Mouse (Mus musculus) left cerebral cortex, postnatal 36 days (tissue): ENCODE measurements around the gene Vwa3b. TPM values are rescaled to one million over a fixed set of nuclear protein-coding genes. Genes with fewer than 3 reads are reported as not detected.

Experiments used
- DNase-seq, 2 experiments: peaks; one replicate each; pipeline ENCODE4 v3.0.0; 2021 to 2022; ENCODE audit warnings: low spot score in 2 of 2, mixed read lengths in 1 of 2
- intact Hi-C: fragments of 180-260 bp; cut with DNase I; formaldehyde crosslinking; loops from one replicate; pipeline ENCODE4 v1.15.1; 2025
- total RNA-seq, 2 experiments: library from RNA; stranded (reverse); gene quantifications; 2 replicates each; pipeline ENCODE4 v1.2.3; 2021

Vwa3b gene
- 1 to 10 TPM; 2.4 to 3.9 TPM for total RNA-seq

DNA sequence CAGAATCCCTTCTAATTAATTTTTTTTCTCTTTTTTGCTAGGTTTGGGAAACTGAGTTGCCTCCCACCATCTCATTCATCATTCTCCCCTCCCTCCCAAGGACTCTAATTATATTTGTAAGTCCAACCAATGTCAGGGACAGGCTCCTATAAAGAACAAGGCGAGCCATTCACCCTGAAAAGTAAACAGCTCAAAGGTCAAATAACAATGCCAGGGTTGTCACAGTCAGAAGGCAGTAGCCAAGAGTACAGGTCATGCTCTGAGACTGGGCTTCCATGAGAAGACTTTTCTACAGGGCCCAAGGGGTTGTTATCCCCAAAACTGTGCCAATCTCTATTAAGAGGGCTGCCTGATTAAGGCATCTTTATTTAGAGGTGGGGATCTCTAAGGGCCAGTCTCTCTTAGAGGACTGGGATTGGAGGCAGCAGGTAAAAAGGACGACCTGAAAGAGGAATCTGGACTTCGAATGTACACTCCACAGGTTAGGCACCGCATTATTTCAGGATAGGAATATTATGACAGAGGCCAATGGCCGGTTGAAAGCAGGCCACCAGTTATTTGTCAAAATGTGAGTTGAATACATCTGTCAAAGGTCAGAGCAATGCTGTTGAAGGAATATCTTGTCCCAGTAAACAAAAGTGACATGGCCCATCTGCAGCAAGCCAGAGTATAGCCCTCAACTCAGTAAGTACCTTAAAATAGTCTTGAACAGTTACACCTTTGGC lies at the start of gene Vwa3b:
Gene Vwa3b (plus strand): TSS at position 635 of the 725 bp plus-strand sequence.
- intact Hi-C loops: no loop called here
- DNase-seq: no peak

DNA sequence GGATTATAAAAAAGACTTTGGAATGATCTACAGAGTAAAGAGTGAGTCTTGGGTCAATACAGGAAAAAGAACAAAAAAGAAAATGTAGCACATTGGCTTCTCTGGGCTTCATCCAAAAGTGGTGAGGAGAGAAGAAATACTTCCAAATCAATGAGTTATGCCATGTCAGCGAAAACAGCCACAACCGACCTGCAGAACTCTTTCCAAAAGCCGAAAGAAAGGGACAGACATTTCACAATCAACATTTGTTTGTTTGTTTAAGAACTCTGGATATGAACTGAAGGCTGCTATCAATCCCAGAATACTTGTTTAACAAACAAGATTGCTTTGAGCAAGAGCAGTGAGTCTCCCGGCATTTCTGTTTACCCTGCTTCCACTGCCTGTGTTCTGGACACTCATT lies 49.6 kb upstream of the Vwa3b start:
- DNase-seq: no peak
- intact Hi-C loops: no loop called here

DNA sequence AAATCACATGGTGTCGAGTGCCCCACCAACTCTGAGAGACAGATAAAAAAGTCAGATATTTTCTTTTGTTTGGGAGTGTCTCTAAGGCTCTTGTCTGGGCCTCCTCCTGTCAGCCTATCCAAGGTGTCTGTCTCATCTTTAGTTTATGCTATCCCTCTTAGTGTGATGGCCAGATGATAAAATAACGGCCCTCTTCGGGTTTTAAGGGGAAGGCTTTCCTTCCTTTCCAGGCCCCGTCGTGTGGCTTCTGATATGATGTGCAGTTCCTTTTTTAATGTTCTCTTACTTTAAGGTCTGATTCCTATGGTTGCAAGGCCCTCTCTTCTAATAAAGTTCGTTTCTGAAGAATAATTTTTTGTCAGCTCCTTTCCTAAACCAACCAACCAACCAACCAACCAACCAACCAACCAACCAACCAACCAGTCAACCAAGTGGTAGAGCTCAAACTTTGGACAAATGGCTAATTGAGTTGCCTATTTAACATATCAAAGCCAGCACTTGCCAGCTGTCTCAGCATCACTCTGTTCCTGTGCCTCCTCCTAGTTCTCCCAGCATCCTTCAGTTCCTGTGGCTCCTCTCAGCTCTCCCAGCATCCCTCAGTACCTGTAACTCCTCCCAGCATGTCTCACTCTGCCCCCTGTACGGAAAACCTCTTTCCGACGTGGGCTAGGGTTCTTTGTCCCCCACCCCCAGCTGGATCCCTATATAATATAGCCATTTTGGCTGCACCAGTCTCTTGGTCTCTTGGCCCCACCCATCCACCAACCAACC lies 44.0 kb upstream of the Vwa3b start:
- DNase-seq: no peak
- intact Hi-C loops: no loop called here

DNA sequence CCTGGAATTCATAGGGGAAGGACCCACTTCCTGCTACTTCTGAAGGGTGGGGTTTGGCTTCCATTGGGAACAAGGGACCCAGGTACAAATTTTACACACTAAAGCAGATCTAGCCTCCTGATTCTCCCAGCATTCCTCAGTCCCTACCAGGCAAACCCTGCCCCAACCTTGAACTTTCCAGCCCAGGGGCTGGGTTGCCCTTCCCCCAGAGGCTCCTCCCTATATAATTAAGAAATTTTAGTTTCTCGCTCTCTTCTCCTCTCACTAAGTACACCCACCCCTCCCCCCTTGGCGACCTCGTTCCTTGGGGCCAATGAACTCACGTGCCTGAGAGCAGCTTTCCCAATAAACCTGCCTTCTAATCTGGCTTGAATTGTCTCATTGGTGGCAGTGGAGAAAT lies 42.6 kb upstream of the Vwa3b start:
- intact Hi-C loops: no loop called here
- DNase-seq: no peak

DNA sequence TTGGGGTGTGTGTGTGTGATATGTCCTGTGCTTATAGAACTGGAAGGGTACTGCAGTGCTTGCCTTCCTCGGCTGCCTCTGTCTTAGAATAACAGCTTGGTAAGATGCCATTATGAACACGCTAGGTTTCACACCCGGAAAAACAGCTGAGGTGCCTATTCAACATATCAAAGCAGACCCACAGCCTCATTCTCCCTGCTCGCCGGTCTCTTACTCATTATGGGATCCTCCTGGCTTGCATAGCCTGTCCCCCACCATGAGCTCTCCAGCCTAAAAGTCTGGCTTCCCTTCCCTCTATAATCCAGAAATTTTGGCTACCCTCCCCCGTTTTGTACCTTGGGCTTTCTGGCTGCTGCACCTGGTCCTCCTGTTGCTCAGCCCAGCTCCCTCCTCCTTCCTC lies 42.0 kb upstream of the Vwa3b start:
- intact Hi-C loops: no loop called here
- DNase-seq: no peak

DNA sequence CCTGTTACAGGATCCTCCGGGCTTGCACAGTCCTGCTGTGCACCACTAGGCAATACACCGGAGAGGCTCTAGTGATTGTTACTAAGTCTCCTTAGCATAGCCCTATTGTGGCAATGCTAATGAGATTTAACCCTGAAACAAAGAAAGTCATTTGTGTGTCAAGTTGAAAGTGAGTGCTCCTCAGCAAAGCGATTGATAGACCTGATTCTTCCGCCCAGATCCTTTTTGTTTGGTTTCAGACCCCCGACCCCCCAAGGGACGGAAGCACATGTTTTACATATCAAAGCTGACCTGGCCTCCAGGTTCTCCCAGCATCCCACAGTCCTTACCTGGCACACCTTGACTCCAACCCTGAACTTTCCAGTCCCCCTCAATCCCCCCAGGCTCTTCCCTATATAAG lies 40.5 kb upstream of the Vwa3b start:
- intact Hi-C loops: no loop called here
- DNase-seq: no peak

DNA sequence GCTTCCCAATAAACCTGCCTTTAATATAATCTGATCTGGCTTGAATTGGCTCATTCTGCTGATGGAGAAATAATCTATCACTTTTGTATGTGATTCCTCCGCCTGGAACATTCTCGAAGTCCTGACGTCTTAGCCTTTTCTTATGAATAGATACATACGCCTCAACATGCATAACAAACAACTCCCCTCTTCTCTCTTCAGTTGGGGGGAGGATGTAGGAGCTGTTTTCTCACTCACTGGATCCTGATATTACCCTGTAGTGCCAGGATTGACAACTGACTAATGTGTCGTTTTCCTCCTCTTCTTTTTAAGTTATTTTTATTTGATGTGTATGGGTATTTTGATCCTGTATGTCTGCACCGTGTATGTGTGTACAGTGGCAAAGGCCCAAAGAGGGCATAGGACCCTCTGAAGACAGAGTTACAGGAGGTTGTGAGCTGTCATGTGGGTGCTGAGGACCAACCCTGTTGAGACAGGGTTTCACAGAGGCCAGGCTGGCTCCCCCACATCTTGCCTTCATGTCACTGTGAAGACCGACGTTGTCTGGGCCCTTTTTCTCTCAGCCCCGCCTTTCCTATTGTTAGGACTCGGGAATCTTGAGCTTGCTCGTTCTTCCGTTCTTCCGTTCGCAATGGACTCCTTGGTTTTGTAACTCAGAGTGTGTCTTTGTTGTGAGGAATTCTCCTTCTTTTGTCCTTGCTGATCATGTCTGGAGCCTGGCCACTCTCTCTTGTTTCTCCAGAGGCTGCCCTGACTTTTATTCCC lies 39.8 kb upstream of the Vwa3b start:
- intact Hi-C loops: no loop called here
- no peak for DNase-seq

DNA sequence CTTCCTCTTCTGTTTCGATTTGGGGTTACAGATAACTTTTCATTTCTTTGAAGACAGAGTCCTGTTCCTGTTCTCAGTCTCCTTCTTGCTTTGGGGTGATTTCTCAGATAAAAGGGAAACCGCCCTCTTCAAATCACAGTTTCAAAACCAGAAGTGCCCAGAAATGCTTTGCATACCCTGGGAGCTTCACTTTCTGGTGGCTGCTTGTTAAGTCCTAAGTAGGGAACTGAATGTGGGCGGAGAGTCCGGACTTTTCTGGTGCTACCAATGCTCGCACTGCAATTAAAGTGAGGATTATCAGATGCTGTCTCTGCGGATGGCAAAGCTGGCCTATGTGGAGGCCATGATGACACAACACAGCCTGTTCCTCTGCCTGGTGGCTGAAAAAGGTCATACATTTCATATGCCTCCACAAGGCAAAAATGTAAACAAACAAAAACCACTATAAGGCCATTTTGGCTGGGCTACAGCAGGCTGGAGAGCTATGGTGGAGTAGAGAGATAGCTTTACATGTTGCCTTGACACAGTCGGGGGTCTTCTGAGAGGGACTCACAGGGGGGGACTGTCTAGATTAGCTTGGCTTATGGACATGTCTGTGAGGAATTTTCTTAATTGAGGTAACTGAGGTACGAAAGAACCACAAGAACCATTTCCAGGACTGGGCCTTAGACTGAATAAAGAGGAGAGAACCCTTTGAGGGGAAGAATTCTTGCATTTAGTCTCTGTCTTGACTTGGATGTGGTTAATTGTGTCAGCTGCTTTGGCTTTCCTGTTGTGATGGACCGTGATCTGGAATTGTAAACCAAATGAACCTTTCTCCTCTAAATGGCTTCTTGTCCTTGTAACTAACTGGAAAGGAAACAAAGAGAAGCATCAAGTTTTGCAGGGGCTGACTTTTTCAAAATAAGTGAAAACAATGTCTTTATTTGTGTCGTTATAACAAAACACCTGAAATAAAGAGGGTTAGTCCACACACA lies 38.9 kb upstream of the Vwa3b start:
- no peak for DNase-seq
- intact Hi-C loops: no loop called here

DNA sequence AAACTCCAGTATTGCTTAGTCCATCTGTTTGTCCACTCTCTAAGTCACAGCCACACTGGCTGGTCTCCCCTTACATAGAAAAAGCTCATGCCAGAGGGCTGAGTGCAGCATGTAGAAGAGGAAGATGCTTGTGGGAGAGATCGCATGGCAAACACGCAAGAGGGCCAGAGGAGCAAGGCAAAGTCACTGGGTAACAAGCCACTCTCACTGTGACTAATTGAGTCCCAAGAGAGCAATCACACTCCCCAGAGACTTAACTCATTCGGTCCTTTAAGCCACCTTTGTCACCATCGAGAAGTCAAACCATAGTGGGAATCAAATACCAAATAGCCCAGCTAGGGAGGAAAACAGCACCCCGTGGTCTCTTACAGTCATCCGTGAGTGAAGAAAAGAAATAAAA lies 38.2 kb upstream of the Vwa3b start:
- no peak for DNase-seq

DNA sequence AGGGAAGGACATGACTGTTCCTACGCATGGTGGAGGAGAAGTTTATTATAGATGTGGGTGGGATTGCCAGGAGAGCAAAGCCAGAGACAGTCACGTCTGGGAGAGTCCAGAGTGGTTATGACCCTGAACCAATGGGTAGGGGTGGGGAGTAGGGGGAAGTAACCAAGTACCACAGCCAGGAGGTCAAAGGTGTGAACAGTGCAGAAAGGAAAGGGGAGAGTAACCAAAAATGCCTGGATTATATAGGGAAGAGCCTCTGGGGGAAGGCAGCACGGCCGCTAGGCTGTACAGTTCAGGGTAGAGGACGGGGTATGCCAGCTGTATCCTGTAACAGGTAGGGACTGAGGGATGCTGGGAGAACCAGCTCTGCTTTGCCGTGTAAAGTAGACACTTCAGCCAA lies 37.8 kb upstream of the Vwa3b start:
- DNase-seq: no peak
- intact Hi-C loops: no loop called here

More for the DNA sequence above, 38.2 kb upstream of the Vwa3b start:
- intact Hi-C loops: no loop called here

DNA sequence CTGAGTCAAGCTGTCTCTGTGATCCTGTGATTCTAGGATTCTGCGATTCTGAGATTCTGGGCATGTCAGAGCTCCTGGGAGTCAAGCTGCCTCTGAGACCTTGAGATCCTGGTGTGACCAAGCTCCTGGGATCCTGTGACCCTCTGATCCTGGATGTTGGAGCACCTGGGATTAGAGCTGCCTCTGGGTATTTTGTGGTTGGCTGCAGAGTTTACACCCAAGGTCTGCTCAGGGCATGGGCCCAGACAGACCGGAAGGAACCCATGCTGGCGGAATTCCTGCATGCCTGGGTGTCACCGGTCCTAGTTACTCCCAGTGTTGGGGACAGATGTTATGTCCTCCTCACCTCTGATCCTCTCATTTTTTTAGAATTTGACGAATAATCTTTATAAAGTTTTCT lies 32.1 kb upstream of the Vwa3b start:
- intact Hi-C loops: no loop called here

DNA sequence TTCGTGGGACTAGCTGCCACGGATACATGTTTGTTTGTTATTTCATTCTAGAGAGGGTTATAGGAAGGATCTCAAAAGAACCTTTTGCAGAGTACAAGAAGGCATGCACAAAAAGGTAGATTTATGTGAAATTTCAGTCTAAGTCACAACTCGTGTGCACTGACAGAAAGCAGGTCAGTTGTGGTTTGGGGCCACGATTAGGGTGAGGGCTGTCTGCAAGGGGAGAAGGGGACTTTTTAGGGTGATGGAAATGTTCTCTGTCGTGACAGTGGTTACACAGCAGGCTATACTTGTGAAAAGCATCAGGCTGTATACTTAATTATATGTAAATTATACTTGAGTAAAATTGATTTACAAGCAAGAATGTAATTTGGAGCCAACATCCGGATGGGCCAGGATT lies 30.6 kb upstream of the Vwa3b start:
- intact Hi-C loops: no loop called here
- DNase-seq: no peak

More for the DNA sequence above, 32.1 kb upstream of the Vwa3b start:
- no peak for DNase-seq

DNA sequence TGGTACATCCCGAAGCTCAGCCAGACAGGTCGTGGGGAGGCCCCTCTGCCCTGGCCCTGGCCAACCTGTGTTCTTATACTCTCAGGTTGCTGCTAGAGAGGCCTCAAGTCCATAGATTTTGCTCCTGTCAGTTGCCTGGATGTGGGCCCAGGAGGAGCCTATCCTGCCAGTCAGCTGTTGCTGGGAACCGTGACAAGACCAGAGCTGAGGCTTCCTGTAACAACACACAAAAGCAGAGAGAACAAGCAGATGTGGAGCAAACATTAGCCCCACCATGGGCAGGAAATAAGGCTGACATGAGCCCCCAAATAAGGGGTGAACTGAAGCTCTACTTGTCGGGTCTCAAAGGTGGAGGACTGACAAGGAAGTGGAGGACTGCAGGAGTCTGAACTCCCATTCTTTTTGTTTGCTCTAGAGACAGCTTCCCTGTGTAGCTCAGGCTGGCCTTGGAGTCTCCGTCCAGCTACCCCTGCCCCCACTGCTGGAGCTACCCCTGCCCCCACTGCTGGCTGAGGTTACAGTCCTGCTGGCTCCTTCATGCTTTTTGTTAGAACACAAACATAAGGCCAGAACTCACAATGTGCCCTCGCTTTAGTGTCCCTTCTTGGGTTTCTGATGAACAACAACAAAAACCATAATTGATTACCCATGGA lies 29.7 kb upstream of the Vwa3b start:
- DNase-seq: no peak
- intact Hi-C loops: no loop called here

DNA sequence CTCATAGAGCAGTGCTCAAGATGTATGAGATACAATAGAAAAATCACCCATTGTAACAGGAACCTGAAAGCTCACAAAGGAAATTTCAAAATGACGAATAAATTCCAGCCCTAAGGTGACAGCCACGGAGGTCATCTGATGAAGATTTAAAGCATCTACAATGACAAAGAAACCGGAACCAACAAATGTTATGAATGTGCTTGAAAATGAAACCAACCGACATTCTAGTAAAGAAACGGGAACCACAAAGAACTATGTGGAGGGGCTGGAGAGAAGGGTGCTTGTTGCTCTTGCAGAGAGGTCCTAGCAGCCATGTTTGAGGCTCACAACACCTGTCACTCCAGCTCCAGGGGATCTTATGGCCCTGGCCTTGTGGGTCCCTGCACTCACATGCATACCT lies 26.1 kb upstream of the Vwa3b start:
- no peak for DNase-seq
- intact Hi-C loops: no loop called here

DNA sequence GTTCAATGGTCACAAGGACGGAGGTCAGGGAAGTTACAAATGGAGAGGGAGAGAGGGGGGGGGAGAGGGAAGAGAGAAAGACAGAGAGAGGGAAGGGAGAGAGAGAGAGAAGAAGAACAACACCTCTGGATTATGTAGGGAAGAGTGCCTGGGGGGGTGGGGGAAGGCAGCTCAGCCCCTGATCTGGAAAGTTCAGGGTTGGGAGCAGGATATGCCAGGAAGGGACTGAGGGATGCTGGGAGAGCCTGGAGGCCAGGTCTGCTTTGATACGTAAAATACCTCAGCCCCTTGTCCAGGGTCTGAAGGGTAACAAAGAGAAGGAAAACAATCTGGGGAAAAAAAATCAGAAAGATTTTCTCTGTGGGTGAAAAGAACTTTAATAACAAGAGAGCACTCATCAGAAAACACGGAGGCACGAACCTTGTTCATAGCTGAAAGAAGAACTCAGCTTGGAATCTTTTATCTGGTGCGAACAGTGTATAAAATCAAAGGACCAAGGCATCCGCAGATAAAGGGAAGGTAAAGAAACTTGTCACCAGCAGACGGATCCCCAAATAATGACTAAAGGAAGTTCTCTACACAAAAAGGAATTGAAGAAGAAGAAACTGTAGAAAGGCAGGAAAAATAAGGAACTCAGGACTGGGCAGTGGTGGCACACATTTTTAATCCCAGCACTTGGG lies 24.6 kb upstream of the Vwa3b start:
- DNase-seq: no peak
- intact Hi-C loops: no loop called here

DNA sequence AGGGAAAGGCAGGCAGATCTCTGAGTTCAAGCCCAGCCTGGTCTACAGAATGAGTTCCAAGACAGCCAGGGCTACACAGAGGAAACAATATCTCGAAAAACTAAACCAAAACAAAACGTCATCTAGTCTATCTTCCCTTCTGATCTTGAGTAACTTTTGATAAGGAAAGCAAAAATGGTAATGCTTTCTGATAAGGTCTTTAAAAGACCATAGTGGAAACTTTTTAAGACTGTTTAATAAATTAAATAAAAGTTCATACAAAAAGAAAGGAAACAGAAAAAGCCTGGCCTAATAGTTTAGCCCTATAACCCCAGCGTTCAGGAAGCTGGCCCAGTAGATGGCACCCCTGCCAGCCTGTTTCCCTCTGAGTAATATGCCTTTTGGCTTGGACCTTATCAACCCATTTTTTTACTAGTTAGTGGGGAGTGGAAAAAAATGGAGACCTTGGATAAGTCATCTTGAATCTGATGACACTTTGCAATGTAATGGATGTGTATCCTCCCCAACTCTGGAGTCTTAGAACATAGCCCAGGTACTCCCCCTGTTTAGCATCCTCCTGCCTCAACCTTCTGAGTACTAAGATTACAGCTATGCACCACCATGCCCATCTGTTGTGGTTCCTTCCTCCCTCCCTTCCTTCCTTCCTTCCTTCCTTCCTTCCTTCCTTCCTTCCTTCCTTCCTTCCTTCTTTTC lies 23.9 kb upstream of the Vwa3b start:
- intact Hi-C loops: no loop called here
- DNase-seq: no peak

DNA sequence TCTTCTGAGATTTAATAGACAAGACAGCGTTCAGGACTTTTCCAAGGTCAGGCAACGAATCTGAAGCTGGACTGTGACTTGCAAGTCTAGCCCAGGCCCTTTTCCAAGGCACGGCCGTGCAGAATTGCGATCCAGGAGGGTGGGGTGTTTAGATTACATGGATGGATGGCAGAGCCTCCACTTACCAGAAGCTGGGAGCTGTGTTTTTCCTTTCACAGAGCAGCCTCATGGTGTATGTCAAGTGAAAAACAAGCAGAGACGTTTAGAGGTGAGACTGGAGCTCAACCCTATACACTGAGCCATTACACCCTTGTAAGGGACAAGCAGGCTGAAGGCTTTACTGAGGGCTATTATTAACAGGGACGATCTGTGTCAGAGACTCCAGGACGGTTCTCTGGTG lies 21.9 kb upstream of the Vwa3b start:
- no peak for DNase-seq
- intact Hi-C loops: no loop called here

DNA sequence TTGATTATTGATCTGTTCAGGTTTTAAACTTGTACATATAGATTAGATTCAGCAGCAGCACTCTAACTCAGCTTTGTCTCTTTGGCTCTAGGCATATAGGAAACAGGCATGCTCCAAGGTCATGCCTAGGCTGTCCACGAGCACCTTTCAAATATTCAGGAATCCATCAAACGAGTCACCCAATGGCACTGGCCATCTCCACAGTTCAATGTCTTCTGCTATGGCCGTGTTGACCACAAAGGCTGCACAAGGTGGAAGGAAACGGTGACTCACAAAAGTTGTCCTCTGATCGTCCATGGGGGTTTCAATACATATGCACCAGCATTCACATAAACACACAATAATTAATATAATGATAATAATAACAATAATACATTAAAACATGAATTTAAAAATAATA lies 21.4 kb upstream of the Vwa3b start:
- DNase-seq: no peak
- intact Hi-C loops: no loop called here
